Comparison of ENCODE assay signal across 9 mouse cellular contexts in genomic region chrX:150656908-150657796, GRCm38 (mm10). TPM values are rescaled to one million over a fixed set of nuclear protein-coding genes. Genes with fewer than 3 reads are reported as not detected.
DNase-seq lines count a peak whose midpoint lies in the region; ATAC-seq and TF ChIP-seq lines count a peak whose summit lies in the region.
"Had no signal": no experiment of that assay in that cellular context is flagged by ENCODE, and none has a peak within 500 bp of the region (broad histone marks: within the 10 kb centered on the region; RNA-seq: fewer than 3 reads in every experiment).

TSS of gene Tro (minus strand) at chrX:150657583.

- peak within 1 kb of the TSS; percentile 71 for H3K4me2 ChIP-seq in heart, postnatal 0 days (ENCODE audit: low read depth, low read length)
- H3K4me2 ChIP-seq in midbrain, postnatal 0 days (ENCODE audit: low read depth, low read length, poor library complexity, severe bottlenecking): peak within 1 kb of the TSS; percentile 37

- intact Hi-C loops in gastrocnemius, postnatal 14 days (cut with DNase I; ENCODE audit: low total_unique reads): no loop called here

- peak within 1 kb of the TSS; percentile 28; the same call in 1 of the 2 replicates for H3K9ac ChIP-seq in heart, postnatal 0 days (replicated peaks; ENCODE audit: low read depth, low read length)
- peak within 1 kb of the TSS; percentile 64 for H3K9ac ChIP-seq in midbrain, postnatal 0 days (replicated peaks; ENCODE audit: low read length, poor library complexity, severe bottlenecking)

- no peak for TF ChIP-seq EP300 in heart, postnatal 0 days (IDR thresholded peaks at IDR 0.05; ENCODE audit: low read depth)

- H3K4me1 ChIP-seq in megakaryocyte, embryonic 14.5 days: peaks cover 6% of the 10 kb centered on the region; the same call in 1 of the 2 replicates
- no peaks in the 10 kb centered on the region for H3K4me1 ChIP-seq in heart, postnatal 0 days (ENCODE audit: control insufficient read depth, insufficient read depth)
- H3K4me1 ChIP-seq in midbrain, postnatal 0 days (ENCODE audit: insufficient read depth, low read length): no peaks in the 10 kb centered on the region

- H3K4me3 ChIP-seq in megakaryocyte, embryonic 14.5 days (replicated peaks): peak within 1 kb of the TSS; percentile 64
- peak within 1 kb of the TSS; percentile 53 for H3K4me3 ChIP-seq in heart, postnatal 0 days (ENCODE audit: low read depth, low read length)
- peak within 1 kb of the TSS; percentile 52 for H3K4me3 ChIP-seq in midbrain, postnatal 0 days (ENCODE audit: low read depth, low read length)

- peaks cover 49% of the 10 kb centered on the region for H3K27me3 ChIP-seq in megakaryocyte, embryonic 14.5 days (replicated peaks)
- no peaks in the 10 kb centered on the region for H3K27me3 ChIP-seq in heart, postnatal 0 days (ENCODE audit: control insufficient read depth, insufficient read depth, low read length)
- no peaks in the 10 kb centered on the region for H3K27me3 ChIP-seq in midbrain, postnatal 0 days (ENCODE audit: insufficient read depth, low read length)

- 19% methylated on average over 37 of the region's 37 CpGs for WGBS in heart, postnatal 0 days
- 24% methylated on average over 37 of the region's 37 CpGs for WGBS in midbrain, postnatal 0 days

- 0 out of 2 replicates have a peak, but pooled peaks cover 4% of the 10 kb centered on the region for H3K9me3 ChIP-seq in megakaryocyte, embryonic 14.5 days
- H3K9me3 ChIP-seq in heart, postnatal 0 days (replicated peaks; ENCODE audit: control insufficient read depth, low read length): no peaks in the 10 kb centered on the region
- no peaks in the 10 kb centered on the region for H3K9me3 ChIP-seq in midbrain, postnatal 0 days (ENCODE audit: low read length)

- no peak for TF ChIP-seq CTCF in heart, postnatal 0 days (IDR thresholded peaks at IDR 0.05; ENCODE audit: low read depth)
- TF ChIP-seq CTCF in midbrain, postnatal 0 days (IDR thresholded peaks at IDR 0.05): peak; percentile 62

- peak; percentile 83 for DNase-seq in embryo, embryonic 10.5 days (ENCODE audit: low spot score)
- no peak for DNase-seq in heart, postnatal 0 days (ENCODE audit: low spot score)
- peak in 1 of 2 experiments; percentile 32 for DNase-seq in left cerebral cortex, adult 8-10 months (ENCODE audit: low spot score in 2 of 2)
- peak; percentile 88 for DNase-seq in midbrain, postnatal 0 days (ENCODE audit: low spot score)
- DNase-seq in yolk sac, embryonic 10.5 days (ENCODE audit: low spot score): peak; percentile 39
- no peak for DNase-seq in gastrocnemius, postnatal 14 days

- no peak within 1 kb of the TSS for H3K27ac ChIP-seq in heart, postnatal 0 days (ENCODE audit: low read depth)
- peak within 1 kb of the TSS; percentile 74 for H3K27ac ChIP-seq in midbrain, postnatal 0 days (ENCODE audit: low read depth, low read length)

- H3K36me3 ChIP-seq in megakaryocyte, embryonic 14.5 days (replicated peaks; ENCODE audit: low read length): no peaks in the 10 kb centered on the region
- peaks cover 7% of the 10 kb centered on the region; the same call in 1 of the 2 replicates for H3K36me3 ChIP-seq in heart, postnatal 0 days (replicated peaks; ENCODE audit: control insufficient read depth, insufficient read depth, low read length)
- H3K36me3 ChIP-seq in midbrain, postnatal 0 days (ENCODE audit: insufficient read depth, low read length): 0 out of 2 replicates have a peak, but pooled peaks cover 4% of the 10 kb centered on the region

- no peak for ATAC-seq in megakaryocyte, adult 5-6 weeks (ENCODE audit: poor library complexity, severe bottlenecking)
- peak; percentile 81 for ATAC-seq in heart, postnatal 0 days (ENCODE audit: insufficient read depth, low read depth)
- peak; percentile 90 for ATAC-seq in midbrain, postnatal 0 days (ENCODE audit: low FRiP score)

RNA-seq across cellular contexts. Expression of gene Tro, which starts in this region (rescaled TPM):
- polyA plus RNA-seq in megakaryocyte, embryonic 14.5 days (2012; ENCODE audit: insufficient read depth, low replicate concordance): not detected in 2 replicates
- not detected in 2 replicates for total RNA-seq in megakaryocyte, adult 5-6 weeks (2015)
- not detected in 2 replicates for total RNA-seq in megakaryocyte, adult 5-6 weeks (2017)
- 15.0 and 19.9 TPM in 2 replicates for total RNA-seq in heart, postnatal 0 days (2014; rRNA removed; ENCODE audit: low replicate concordance)
- polyA plus RNA-seq in heart, postnatal 0 days (2015; fragmentation: Nextera tagmentation; extraction: Ambion mirVana): 5.0 and 6.5 TPM in 2 replicates
- 100 to 1,000 TPM; 136 to 152 (median 144) TPM for total RNA-seq in left cerebral cortex, adult 8-10 months (2022)
- total RNA-seq in midbrain, postnatal 0 days (2014; rRNA removed): 155 and 185 TPM in 2 replicates
- polyA plus RNA-seq in midbrain, postnatal 0 days (2015; fragmentation: Nextera tagmentation; extraction: Ambion mirVana): 90.4 and 98.7 TPM in 2 replicates
- total RNA-seq in gastrocnemius, postnatal 14 days (2021): 1 to 10 TPM; 1.8 to 1.9 TPM
- total RNA-seq: neutrophil, adult 5-6 weeks had no signal

Comparison
In these comparisons a context has a peak if more than half of its experiments do, and no peak if none do; other contexts are left out.
1. RNA of gene Tro (polyA plus RNA-seq): 90.4 to 98.7 TPM in midbrain, postnatal 0 days; 5.0 to 6.5 TPM in heart, postnatal 0 days and not detected in megakaryocyte, embryonic 14.5 days; every median in the first group is over 10 times any median in the second.
2. DNase-seq: peak in embryo, embryonic 10.5 days (single experiment), midbrain, postnatal 0 days (single experiment) and yolk sac, embryonic 10.5 days (single experiment); none in heart, postnatal 0 days (single experiment) and gastrocnemius, postnatal 14 days (single experiment).
3. Peak in every context shown above with its lines, with median percentiles within 50 percentile points of each other: H3K4me3 ChIP-seq.